Mouse (Mus musculus): ENCODE results near the gene C1qtnf2. TPM values are rescaled to one million over a fixed set of nuclear protein-coding genes. Genes with fewer than 3 reads are reported as not detected.

The C1qtnf2 gene
- polyA plus RNA-seq, 1 experiment from 2014 or later, result 9.7 TPM

DNA sequence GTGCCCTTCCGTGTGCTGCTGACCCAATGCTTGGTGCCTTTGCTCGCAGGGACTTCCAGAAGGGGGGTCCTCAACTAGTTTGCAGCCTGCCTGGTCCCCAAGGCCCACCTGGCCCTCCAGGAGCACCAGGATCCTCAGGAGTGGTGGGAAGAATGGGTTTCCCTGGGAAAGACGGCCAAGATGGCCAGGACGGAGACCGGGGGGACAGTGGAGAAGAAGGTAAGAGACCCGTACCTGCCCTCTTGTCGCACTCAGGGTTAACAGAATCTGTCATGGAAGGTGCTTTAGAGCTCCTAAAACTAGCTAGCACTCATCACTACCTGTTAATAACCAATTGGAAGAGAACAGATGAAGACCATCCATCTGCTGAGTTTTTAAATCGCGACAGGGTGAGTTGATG is 11.8 kb downstream of the C1qtnf2 start:
- Histone ChIP-seq H3K9me3 (no peaks in the 10 kb centered on the region), H3K4me2 (no peak overlapping the region), H3K27ac (no peak overlapping the region), H3K4me1 (peaks cover 6% of the 10 kb centered on the region; the same call in 1 of the 2 replicates), H3K9ac (no peak overlapping the region), H3K36me3 (replicated peaks) (no peaks in the 10 kb centered on the region), H3K4me3 (no peak overlapping the region), H3K27me3 (replicated peaks) (no peaks in the 10 kb centered on the region)
- no peak for ATAC-seq (replicated peaks)
- 91% methylated on average over 9 of the region's 9 CpGs for WGBS

DNA sequence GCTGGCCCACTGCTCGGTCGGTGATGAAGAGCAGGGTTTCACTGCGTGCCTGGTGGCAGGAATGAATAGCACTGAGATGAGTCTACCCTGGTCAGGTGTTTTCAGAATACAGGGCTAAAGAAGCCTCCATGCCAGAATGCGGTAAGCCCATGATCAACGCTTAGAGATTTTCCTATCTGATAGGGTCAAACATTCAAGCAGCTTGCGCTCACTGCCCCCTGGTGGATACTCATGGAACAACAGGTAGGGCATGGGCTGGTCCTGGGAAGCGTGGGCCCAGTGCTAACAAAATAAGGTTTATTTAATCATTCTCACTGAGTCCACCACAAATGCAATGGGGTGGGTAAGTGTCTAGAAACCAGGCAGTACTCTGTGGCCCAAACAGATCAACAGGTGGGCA is 18.6 kb downstream of the C1qtnf2 start:
- WGBS, result 29% methylated on average over 7 of the region's 7 CpGs
- H3K4me1 ChIP-seq, result peaks cover 11% of the 10 kb centered on the region
- H3K9ac ChIP-seq, result no peak overlapping the region
- no peak overlapping the region for H3K4me3 ChIP-seq
- H3K4me2 ChIP-seq, result no peak overlapping the region
- peak; percentile 19; the same call in 1 of the 2 replicates for ATAC-seq (replicated peaks)
- H3K36me3 ChIP-seq (replicated peaks), result no peaks in the 10 kb centered on the region
- no peaks in the 10 kb centered on the region for H3K27me3 ChIP-seq (replicated peaks)
- no peak overlapping the region for H3K27ac ChIP-seq
- no peaks in the 10 kb centered on the region for H3K9me3 ChIP-seq

DNA sequence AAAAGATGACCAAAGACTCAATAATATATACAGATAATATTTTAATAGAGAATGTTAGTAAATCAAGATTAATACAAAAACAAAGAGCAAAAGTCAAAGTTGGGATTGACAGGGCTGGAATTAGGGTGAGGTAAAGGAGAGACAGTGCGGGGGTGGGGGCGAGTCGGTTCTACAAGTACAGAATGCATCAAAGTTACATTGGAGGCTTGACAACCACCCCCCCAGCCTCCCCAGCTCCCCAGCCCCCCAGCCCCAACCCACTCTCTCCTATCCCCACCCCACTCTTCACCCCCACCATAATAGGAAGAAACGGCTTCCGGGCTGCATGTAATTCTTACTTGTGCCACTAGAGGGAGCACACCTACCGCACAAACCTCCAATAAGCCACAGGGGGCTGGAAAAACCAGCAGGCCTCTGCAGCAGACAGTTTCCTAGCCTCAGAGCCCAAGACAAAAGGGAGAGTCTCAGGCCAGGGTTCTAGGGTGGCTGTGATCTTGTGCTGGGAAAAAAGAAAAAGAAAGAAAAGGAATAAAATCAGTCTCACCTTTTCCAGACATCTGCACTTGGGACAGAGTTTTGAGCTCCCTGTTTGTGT is 19.8 kb downstream of the C1qtnf2 start:
- Histone ChIP-seq H3K36me3 (replicated peaks) (no peaks in the 10 kb centered on the region), H3K27me3 (replicated peaks) (no peaks in the 10 kb centered on the region), H3K4me2 (no peak overlapping the region), H3K9me3 (no peaks in the 10 kb centered on the region), H3K4me1 (peaks cover 11% of the 10 kb centered on the region), H3K27ac (0 out of 2 replicates have a peak overlapping the region, but pooled peaks have one; percentile 1), H3K9ac (no peak overlapping the region), H3K4me3 (no peak overlapping the region)
- ATAC-seq (replicated peaks), result peak; percentile 79
- 23% methylated on average over 6 of the region's 6 CpGs for WGBS

DNA sequence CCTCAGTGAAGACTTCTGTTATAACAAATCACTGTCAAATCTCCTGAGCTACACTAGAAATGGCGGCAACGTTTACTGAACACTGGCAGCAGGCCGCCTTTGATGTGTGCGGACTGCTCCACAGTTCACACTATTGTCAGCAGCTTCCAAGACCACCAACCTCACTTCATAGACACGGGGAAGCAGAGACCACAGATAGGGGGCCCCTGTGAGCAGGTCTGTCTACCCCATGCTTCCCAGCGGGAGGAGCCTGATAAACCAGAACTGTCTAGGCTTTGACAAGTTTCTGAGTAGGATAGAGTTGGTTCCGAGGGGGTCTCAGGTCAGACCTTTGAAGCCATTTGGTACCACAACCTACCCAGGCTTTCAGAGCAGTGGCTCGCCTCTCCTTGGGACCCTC is 21.0 kb downstream of the C1qtnf2 start:
- no peak overlapping the region for H3K27ac ChIP-seq
- H3K27me3 ChIP-seq (replicated peaks), result no peaks in the 10 kb centered on the region
- H3K9me3 ChIP-seq, result no peaks in the 10 kb centered on the region
- no peaks in the 10 kb centered on the region for H3K36me3 ChIP-seq (replicated peaks)
- no peak for ATAC-seq (replicated peaks)
- no peak overlapping the region for H3K4me3 ChIP-seq
- H3K9ac ChIP-seq, result no peak overlapping the region
- 37% methylated on average over 8 of the region's 8 CpGs for WGBS
- H3K4me2 ChIP-seq, result no peak overlapping the region
- H3K4me1 ChIP-seq, result peaks cover 11% of the 10 kb centered on the region

DNA sequence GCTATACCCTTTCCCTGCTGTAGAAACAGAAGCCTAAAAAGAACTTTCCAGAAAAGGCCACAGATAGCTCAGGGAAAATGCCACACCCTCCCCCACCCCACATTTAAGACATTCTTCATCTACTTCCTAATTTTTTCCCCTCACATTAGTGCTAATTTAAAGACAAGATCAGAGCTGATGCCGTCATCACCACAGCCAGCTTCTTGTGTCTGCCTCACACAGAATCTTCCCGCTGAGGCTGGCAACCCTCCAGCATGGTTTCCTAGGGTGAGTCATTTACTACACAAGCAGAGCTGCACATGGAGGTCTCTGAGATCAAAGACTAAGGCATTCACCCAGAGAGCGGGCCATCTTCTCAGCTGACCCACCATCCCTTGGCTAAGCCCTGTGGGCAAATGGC is 21.5 kb downstream of the C1qtnf2 start:
- Histone ChIP-seq H3K36me3 (replicated peaks) (no peaks in the 10 kb centered on the region), H3K9ac (no peak overlapping the region), H3K4me2 (no peak overlapping the region), H3K4me3 (no peak overlapping the region), H3K27ac (no peak overlapping the region), H3K27me3 (replicated peaks) (no peaks in the 10 kb centered on the region), H3K4me1 (peaks cover 11% of the 10 kb centered on the region), H3K9me3 (no peaks in the 10 kb centered on the region)
- WGBS, result 42% methylated on average over 3 of the region's 3 CpGs
- ATAC-seq (replicated peaks), result no peak

DNA sequence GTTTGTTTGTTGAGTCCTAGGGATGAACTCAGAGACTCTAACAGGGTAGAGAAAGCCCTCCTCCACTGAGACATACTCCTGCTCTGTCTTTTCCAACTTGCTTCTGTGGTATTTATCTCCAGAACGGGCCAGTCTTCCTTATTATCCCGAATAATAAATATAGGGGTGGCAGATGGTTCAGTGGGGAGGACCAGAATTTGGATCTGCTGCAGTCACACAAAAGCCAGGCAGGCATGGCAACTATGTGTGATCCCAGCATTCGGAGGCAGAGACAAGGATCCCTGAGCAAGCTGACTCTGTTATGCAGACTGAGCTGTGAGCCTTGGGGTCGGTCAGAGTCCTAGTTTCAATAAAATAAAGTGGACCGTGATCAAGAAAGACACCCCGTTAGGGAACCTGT is 27.2 kb downstream of the C1qtnf2 start:
- 73% methylated on average over 6 of the region's 6 CpGs for WGBS
- no peak overlapping the region for H3K4me3 ChIP-seq
- H3K27ac ChIP-seq, result no peak overlapping the region
- H3K9me3 ChIP-seq, result no peaks in the 10 kb centered on the region
- no peak overlapping the region for H3K4me2 ChIP-seq
- no peaks in the 10 kb centered on the region for H3K27me3 ChIP-seq (replicated peaks)
- H3K36me3 ChIP-seq (replicated peaks), result no peaks in the 10 kb centered on the region
- no peak for ATAC-seq (replicated peaks)
- H3K4me1 ChIP-seq, result no peaks in the 10 kb centered on the region
- no peak overlapping the region for H3K9ac ChIP-seq

DNA sequence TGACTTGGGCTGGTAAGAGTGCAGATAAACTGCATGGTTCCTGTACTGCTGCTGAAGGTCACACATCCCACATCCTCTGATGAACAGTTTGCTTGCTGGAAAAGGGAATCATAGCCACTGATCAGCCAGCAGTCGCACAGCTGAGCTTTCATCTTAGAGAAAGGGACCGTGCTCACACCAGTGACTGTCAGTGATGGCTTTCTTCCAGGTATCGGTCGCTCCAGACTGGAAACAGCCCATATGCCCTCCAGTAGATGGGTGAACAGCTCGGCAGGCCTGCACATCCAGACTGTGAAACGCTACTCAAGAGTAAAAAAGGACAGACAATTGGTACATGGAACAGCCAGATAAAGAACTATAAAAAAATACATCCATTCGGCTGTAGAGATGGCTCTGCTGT is 31.1 kb downstream of the C1qtnf2 start:
- no peaks in the 10 kb centered on the region for H3K27me3 ChIP-seq (replicated peaks)
- no peaks in the 10 kb centered on the region for H3K36me3 ChIP-seq (replicated peaks)
- no peaks in the 10 kb centered on the region for H3K9me3 ChIP-seq
- H3K4me3 ChIP-seq, result no peak overlapping the region
- no peaks in the 10 kb centered on the region for H3K4me1 ChIP-seq
- no peak for ATAC-seq (replicated peaks)
- 84% methylated on average over 7 of the region's 7 CpGs for WGBS
- no peak overlapping the region for H3K4me2 ChIP-seq
- H3K27ac ChIP-seq, result no peak overlapping the region
- no peak overlapping the region for H3K9ac ChIP-seq

DNA sequence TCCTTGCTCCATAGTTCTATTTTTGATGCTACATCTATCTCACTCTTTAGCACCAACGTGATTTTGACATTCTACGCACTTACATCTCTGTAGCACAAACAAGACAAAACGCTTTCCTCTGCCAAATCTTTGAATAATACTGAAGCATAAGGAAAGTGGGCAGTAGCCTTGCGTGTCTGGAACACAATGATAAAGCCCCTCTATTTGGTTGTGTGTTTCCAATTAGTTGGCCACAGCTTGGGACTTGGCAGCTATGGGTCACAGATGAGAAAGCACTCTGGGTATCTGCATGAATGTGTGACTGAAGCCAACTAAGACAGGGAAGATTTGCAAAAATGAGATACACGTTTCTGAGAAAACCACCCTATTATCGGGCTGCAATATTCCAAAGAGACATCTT is 33.9 kb downstream of the C1qtnf2 start:
- no peak for ATAC-seq (replicated peaks)

DNA sequence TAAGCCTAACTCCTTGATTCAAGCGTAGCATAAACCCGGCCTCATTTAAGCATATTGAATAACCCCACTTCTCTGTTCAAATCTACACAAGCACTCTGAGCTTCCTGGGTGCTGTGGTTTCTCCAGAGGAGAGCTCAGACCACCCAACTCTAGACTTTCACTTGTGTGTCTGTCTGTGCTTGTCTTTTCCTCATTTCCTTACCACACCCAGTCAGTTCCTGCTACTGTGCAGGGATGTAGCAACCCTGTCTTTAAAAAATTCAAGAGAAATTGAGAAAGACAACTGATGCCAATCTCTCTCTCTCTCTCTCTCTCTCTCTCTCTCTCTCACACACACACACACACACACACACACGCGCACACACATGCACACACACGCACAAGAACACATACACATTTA is 35.8 kb downstream of the C1qtnf2 start:
- Histone ChIP-seq H3K4me3 (no peak overlapping the region), H3K4me1 (no peaks in the 10 kb centered on the region), H3K36me3 (replicated peaks) (no peaks in the 10 kb centered on the region), H3K27me3 (replicated peaks) (no peaks in the 10 kb centered on the region), H3K9me3 (no peaks in the 10 kb centered on the region), H3K9ac (no peak overlapping the region), H3K27ac (no peak overlapping the region), H3K4me2 (no peak overlapping the region)
- 92% methylated on average over 5 of the region's 5 CpGs for WGBS
- no peak for ATAC-seq (replicated peaks)

More for the DNA sequence above, 33.9 kb downstream of the C1qtnf2 start:
- Histone ChIP-seq H3K4me1 (no peaks in the 10 kb centered on the region), H3K27ac (no peak overlapping the region), H3K9ac (no peak overlapping the region), H3K4me2 (no peak overlapping the region), H3K9me3 (no peaks in the 10 kb centered on the region), H3K36me3 (replicated peaks) (no peaks in the 10 kb centered on the region), H3K4me3 (no peak overlapping the region), H3K27me3 (replicated peaks) (no peaks in the 10 kb centered on the region)
- 82% methylated on average over 6 of the region's 6 CpGs for WGBS

DNA sequence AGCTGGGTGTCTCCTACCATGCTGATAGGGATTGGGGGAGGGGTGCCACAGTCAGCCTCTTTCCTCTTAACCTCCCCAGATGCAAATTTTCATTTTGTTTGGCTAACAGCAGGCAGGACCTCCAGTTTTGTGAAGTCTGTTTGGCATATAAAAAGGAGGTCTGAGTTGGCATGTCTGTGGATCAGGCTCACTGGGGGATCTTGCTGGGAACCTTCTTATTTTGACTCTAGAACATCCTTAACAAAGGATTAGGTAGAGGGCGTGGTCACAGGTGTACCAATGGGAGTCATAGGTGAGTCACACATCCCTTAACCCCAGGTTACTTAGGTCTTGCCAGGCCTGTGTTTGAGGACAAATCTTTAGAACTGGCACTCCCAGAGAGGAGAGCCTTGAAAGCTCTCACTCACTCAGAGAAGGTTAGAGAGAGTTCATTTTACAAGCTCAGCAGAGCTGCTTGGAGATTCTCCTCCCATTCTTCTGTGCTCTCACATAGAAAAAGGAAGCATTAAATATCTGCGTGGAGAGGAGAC is 38.6 kb downstream of the C1qtnf2 start:
- Histone ChIP-seq H3K27ac (no peak overlapping the region), H3K9me3 (no peaks in the 10 kb centered on the region), H3K4me2 (no peak overlapping the region), H3K4me3 (no peak overlapping the region), H3K4me1 (no peaks in the 10 kb centered on the region), H3K27me3 (replicated peaks) (no peaks in the 10 kb centered on the region), H3K36me3 (replicated peaks) (no peaks in the 10 kb centered on the region), H3K9ac (no peak overlapping the region)
- WGBS, result 74% methylated on average over 2 of the region's 2 CpGs
- ATAC-seq (replicated peaks), result no peak

DNA sequence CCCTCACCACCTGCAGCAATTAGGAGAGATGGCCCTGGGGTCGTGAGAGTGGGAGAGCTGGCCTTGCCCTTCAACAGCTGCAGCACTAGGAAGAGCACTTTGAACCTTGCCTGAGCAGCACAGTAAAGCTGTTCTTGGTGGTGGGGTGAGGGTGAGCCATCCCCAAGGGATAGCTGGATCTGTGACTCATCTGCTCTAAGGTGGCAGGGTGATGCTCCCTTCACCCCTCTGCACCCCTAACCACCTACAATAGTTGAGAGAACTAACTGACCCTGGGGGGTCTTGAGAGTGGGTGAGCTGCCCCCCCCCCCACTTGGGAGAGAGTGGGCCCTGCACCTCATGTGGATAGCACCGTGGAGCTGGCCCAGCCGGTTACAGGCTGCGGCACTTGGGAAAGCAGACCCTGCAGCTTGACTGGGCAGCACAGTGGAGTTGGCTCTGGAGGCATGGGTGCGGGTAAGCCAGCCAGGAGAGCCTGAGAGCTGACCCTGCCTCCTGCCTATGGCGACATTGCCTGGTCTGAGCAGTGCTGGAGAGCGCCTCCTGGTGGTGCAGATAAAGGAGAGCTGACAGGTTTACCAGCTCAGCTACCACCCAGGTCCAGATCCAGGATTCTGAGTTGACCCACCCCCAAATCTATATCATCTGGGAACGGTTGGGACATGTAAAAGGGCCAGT is 42.4 kb downstream of the C1qtnf2 start:
- WGBS, result 41% methylated on average over 8 of the region's 8 CpGs
- H3K27me3 ChIP-seq (replicated peaks), result no peaks in the 10 kb centered on the region
- ATAC-seq (replicated peaks), result peak; percentile 54; the same call in 1 of the 2 replicates

DNA sequence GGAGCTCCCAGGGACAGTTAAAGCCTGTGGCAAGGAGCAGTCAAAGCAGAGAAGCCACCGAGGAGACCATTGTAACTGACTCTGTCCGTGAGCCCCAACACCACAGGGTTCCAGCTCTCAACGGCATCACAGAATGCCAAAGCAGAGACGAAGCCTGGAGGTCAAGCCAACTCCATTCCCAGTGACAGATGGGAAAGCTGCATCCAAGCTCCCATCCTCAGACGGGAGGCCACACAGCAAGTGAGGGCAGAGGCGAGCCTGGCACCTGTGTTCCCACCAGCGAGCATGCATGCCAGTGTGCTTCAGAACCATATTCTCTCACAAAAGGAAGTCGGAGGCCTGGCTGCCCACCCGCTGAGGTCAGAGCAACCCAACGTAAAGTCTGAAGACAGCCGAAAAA is 43.6 kb downstream of the C1qtnf2 start:
- WGBS, result 76% methylated on average over 11 of the region's 11 CpGs

More for the DNA sequence above, 42.4 kb downstream of the C1qtnf2 start:
- Histone ChIP-seq H3K36me3 (replicated peaks) (no peaks in the 10 kb centered on the region), H3K9me3 (no peaks in the 10 kb centered on the region), H3K4me2 (no peak overlapping the region), H3K4me1 (no peaks in the 10 kb centered on the region), H3K27ac (no peak overlapping the region), H3K9ac (no peak overlapping the region), H3K4me3 (no peak overlapping the region)

DNA sequence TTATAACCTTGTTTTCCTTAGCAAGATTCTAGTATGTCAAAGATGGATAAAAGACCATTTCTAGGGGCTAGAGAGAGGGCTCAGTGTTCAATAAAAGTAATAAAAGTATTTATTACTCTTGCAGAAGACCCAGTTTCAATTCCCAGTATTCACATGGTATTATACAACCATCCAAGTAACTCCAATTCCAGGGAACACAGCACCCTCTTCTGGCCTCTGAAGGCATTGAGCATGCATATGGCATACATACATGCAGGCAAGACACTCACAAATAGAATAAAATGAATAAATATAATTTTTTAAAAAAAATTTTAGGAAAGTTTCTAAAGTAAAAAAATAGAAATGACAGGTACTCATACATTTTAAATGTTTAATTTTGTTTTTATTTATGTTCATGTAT is 44.0 kb downstream of the C1qtnf2 start:
- ATAC-seq (replicated peaks), result no peak
- H3K9me3 ChIP-seq, result no peaks in the 10 kb centered on the region
- H3K9ac ChIP-seq, result no peak overlapping the region
- no peak overlapping the region for H3K4me2 ChIP-seq
- H3K27ac ChIP-seq, result no peak overlapping the region
- no peaks in the 10 kb centered on the region for H3K27me3 ChIP-seq (replicated peaks)
- H3K36me3 ChIP-seq (replicated peaks), result no peaks in the 10 kb centered on the region
- H3K4me1 ChIP-seq, result no peaks in the 10 kb centered on the region
- H3K4me3 ChIP-seq, result no peak overlapping the region

More for the DNA sequence above, 43.6 kb downstream of the C1qtnf2 start:
- Histone ChIP-seq H3K4me2 (no peak overlapping the region), H3K27me3 (replicated peaks) (no peaks in the 10 kb centered on the region), H3K4me1 (no peaks in the 10 kb centered on the region), H3K9me3 (no peaks in the 10 kb centered on the region), H3K27ac (no peak overlapping the region), H3K36me3 (replicated peaks) (no peaks in the 10 kb centered on the region), H3K4me3 (no peak overlapping the region), H3K9ac (no peak overlapping the region)
- ATAC-seq (replicated peaks), result no peak

All from midbrain, embryonic 15.5 days (tissue).